Comparison of ENCODE assay signal across 13 mouse cellular contexts in the genomic region with DNA sequence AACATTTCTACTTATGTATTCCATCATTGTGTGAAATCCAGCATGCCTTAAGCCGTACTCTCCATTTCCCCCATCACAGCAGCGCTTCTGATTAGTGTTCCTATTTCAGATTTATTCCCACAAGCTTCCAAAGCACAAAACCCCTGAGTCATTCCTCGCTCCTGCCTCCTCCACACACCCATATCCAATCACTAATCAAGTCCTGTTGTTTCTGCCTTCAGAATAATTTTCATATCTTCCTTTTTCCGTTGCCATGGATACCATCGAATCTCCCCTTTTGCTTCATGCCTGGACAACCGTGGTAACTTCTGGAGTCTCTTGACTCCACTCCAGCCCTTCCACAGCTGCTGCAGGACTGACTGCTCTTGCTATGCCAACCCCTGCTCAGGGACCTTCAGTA.
DNase-seq lines count a peak whose midpoint lies in the region; ATAC-seq lines count a peak whose summit lies in the region.
"Had no signal": no experiment of that assay in that cellular context is flagged by ENCODE, and none has a peak within 500 bp of the region (broad histone marks: within the 10 kb centered on the region; RNA-seq: fewer than 3 reads in every experiment).

No protein-coding gene starts in this region.

- no peak overlapping the region for H3K9ac ChIP-seq in limb, embryonic 12.5 days (replicated peaks)
- no peak overlapping the region for H3K9ac ChIP-seq in embryonic facial prominence, embryonic 14.5 days (ENCODE audit: low read depth, low read length)
- no peak overlapping the region for H3K9ac ChIP-seq in neural tube, embryonic 15.5 days (replicated peaks)
- no peak overlapping the region for H3K9ac ChIP-seq in intestine, embryonic 16.5 days (ENCODE audit: low read depth, low read length)
- H3K9ac ChIP-seq: liver, embryonic 15.5 days had no signal

- no peak overlapping the region for H3K4me3 ChIP-seq in limb, embryonic 12.5 days (replicated peaks)
- no peak overlapping the region for H3K4me3 ChIP-seq in limb, embryonic 10.5 days
- H3K4me3 ChIP-seq in embryonic facial prominence, embryonic 14.5 days (ENCODE audit: low read depth, low read length): no peak overlapping the region
- H3K4me3 ChIP-seq in neural tube, embryonic 15.5 days (replicated peaks): no peak overlapping the region
- H3K4me3 ChIP-seq in intestine, embryonic 16.5 days (ENCODE audit: low read length): no peak overlapping the region
- H3K4me3 ChIP-seq: heart, embryonic 10.5 days; liver, embryonic 15.5 days had no signal

- no peaks in the 10 kb centered on the region for H3K27me3 ChIP-seq in limb, embryonic 12.5 days
- no peaks in the 10 kb centered on the region for H3K27me3 ChIP-seq in limb, embryonic 10.5 days (ENCODE audit: low read depth, poor library complexity, severe bottlenecking)
- no peaks in the 10 kb centered on the region for H3K27me3 ChIP-seq in embryonic facial prominence, embryonic 14.5 days (replicated peaks; ENCODE audit: control insufficient read depth, insufficient read depth, low read length)
- no peaks in the 10 kb centered on the region for H3K27me3 ChIP-seq in neural tube, embryonic 15.5 days (replicated peaks)
- H3K27me3 ChIP-seq in intestine, embryonic 16.5 days (replicated peaks; ENCODE audit: control insufficient read depth, insufficient read depth, low read length): no peaks in the 10 kb centered on the region
- H3K27me3 ChIP-seq: liver, embryonic 15.5 days had no signal

- 0 out of 2 replicates have a peak overlapping the region, but pooled peaks have one; percentile 1 for H3K27ac ChIP-seq in limb, embryonic 12.5 days
- no peak overlapping the region for H3K27ac ChIP-seq in limb, embryonic 10.5 days
- no peak overlapping the region for H3K27ac ChIP-seq in embryonic facial prominence, embryonic 14.5 days (replicated peaks; ENCODE audit: low read depth, low read length)
- H3K27ac ChIP-seq in neural tube, embryonic 15.5 days (replicated peaks): peak overlapping the region; percentile 45
- no peak overlapping the region for H3K27ac ChIP-seq in intestine, embryonic 16.5 days (ENCODE audit: low read length)
- H3K27ac ChIP-seq: heart, embryonic 10.5 days; liver, embryonic 15.5 days had no signal

- no peaks in the 10 kb centered on the region for H3K36me3 ChIP-seq in limb, embryonic 12.5 days
- no peaks in the 10 kb centered on the region for H3K36me3 ChIP-seq in limb, embryonic 10.5 days
- no peaks in the 10 kb centered on the region for H3K36me3 ChIP-seq in embryonic facial prominence, embryonic 14.5 days (ENCODE audit: control insufficient read depth, insufficient read depth, low read length)
- H3K36me3 ChIP-seq in neural tube, embryonic 15.5 days: no peaks in the 10 kb centered on the region
- H3K36me3 ChIP-seq in intestine, embryonic 16.5 days (ENCODE audit: control insufficient read depth, insufficient read depth, low read length): no peaks in the 10 kb centered on the region
- H3K36me3 ChIP-seq: G1E; heart, embryonic 10.5 days; liver, embryonic 15.5 days had no signal

- DNase-seq in limb, embryonic 10.5 days (ENCODE audit: low spot score): no peak
- peak; percentile 33 for DNase-seq in embryonic facial prominence, embryonic 14.5 days (ENCODE audit: low spot score)
- DNase-seq in layer of hippocampus, adult 9-10 months (ENCODE audit: low spot score): peak; percentile 64
- no peak for DNase-seq in urinary bladder, postnatal 14 days (ENCODE audit: low spot score)
- DNase-seq: kidney, adult 9 months; spleen, adult 18-20 months had no signal

- H3K4me2 ChIP-seq in limb, embryonic 12.5 days: no peak overlapping the region
- H3K4me2 ChIP-seq in embryonic facial prominence, embryonic 14.5 days (ENCODE audit: low read depth, low read length): no peak overlapping the region
- no peak overlapping the region for H3K4me2 ChIP-seq in neural tube, embryonic 15.5 days
- no peak overlapping the region for H3K4me2 ChIP-seq in intestine, embryonic 16.5 days (ENCODE audit: low read depth, low read length)
- H3K4me2 ChIP-seq: liver, embryonic 15.5 days had no signal

- 0 out of 2 replicates have a peak, but pooled peaks cover 4% of the 10 kb centered on the region for H3K9me3 ChIP-seq in limb, embryonic 12.5 days
- peaks cover 4% of the 10 kb centered on the region; the same call in 1 of the 2 replicates for H3K9me3 ChIP-seq in limb, embryonic 10.5 days (replicated peaks)
- peaks cover 4% of the 10 kb centered on the region; the same call in 1 of the 2 replicates for H3K9me3 ChIP-seq in embryonic facial prominence, embryonic 14.5 days (ENCODE audit: control insufficient read depth, low read length)
- H3K9me3 ChIP-seq in neural tube, embryonic 15.5 days (replicated peaks): no peaks in the 10 kb centered on the region
- no peaks in the 10 kb centered on the region; the same call in 1 of the 2 replicates for H3K9me3 ChIP-seq in intestine, embryonic 16.5 days (ENCODE audit: control insufficient read depth, low read length)

- no peak for ATAC-seq in limb, embryonic 12.5 days (ENCODE audit: insufficient number of reproducible peaks, insufficient read depth, low FRiP score, low TSS enrichment, low read depth)
- ATAC-seq in embryonic facial prominence, embryonic 14.5 days (ENCODE audit: low read depth): no peak
- peak; percentile 46; the same call in 1 of the 2 replicates for ATAC-seq in neural tube, embryonic 15.5 days (ENCODE audit: low FRiP score)
- ATAC-seq in intestine, embryonic 16.5 days: no peak
- no peak for ATAC-seq in megakaryocyte progenitor cell, adult 5-6 weeks (replicated peaks; ENCODE audit: poor library complexity)

- 89% methylated on average over 6 of the region's 6 CpGs for WGBS in limb, embryonic 12.5 days
- WGBS in limb, embryonic 10.5 days: 90% methylated on average over 6 of the region's 6 CpGs
- WGBS in embryonic facial prominence, embryonic 14.5 days: 54% methylated on average over 6 of the region's 6 CpGs
- WGBS in neural tube, embryonic 15.5 days: 56% methylated on average over 6 of the region's 6 CpGs
- 76% methylated on average over 6 of the region's 6 CpGs for WGBS in intestine, embryonic 16.5 days

- peaks cover 6% of the 10 kb centered on the region; the same call in 1 of the 2 replicates for H3K4me1 ChIP-seq in limb, embryonic 12.5 days (replicated peaks)
- H3K4me1 ChIP-seq in limb, embryonic 10.5 days: peaks cover 14% of the 10 kb centered on the region; the same call in 1 of the 2 replicates
- peaks cover 15% of the 10 kb centered on the region; the same call in 1 of the 2 replicates for H3K4me1 ChIP-seq in embryonic facial prominence, embryonic 14.5 days (ENCODE audit: control insufficient read depth, insufficient read depth, low read length)
- 0 out of 2 replicates have a peak, but pooled peaks cover 13% of the 10 kb centered on the region for H3K4me1 ChIP-seq in neural tube, embryonic 15.5 days
- no peaks in the 10 kb centered on the region for H3K4me1 ChIP-seq in intestine, embryonic 16.5 days (ENCODE audit: control insufficient read depth, insufficient read depth, low read length)
- H3K4me1 ChIP-seq: liver, embryonic 15.5 days had no signal

Comparison
In these comparisons a context has a peak if more than half of its experiments do, and no peak if none do; other contexts are left out.
1. H3K27ac ChIP-seq: peak in limb, embryonic 12.5 days (single experiment) and neural tube, embryonic 15.5 days (single experiment); none in limb, embryonic 10.5 days (single experiment), embryonic facial prominence, embryonic 14.5 days (single experiment) and intestine, embryonic 16.5 days (single experiment).
2. DNase-seq: peak in embryonic facial prominence, embryonic 14.5 days (single experiment) and layer of hippocampus, adult 9-10 months (single experiment); none in limb, embryonic 10.5 days (single experiment) and urinary bladder, postnatal 14 days (single experiment).